Mouse (Mus musculus): Measurements from ENCODE around the gene Il31ra. TPM values are rescaled to one million over a fixed set of nuclear protein-coding genes. Genes with fewer than 3 reads are reported as not detected.

Gene Il31ra
- polyA plus RNA-seq, 3 experiments from 2014 or later: 0.10 TPM; not detected in 2

Other genes with a start within 250 kb of the Il31ra start
- gene Il6st, start 130.3 kb downstream of the Il31ra start, polyA plus RNA-seq (2017; shearing (Covaris generic)): 10 to 100 TPM; 14.1 to 58.2 (median 51.0) TPM
- gene Ddx4, start 58.1 kb upstream of the Il31ra start, polyA plus RNA-seq (2017; shearing (Covaris generic)): not detected
- 10 to 100 TPM; 21.8 to 39.6 (median 34.2) TPM for gene Slc38a9, start 66.4 kb upstream of the Il31ra start, polyA plus RNA-seq (2017; shearing (Covaris generic))
- gene Plpp1, start 206.4 kb upstream of the Il31ra start, polyA plus RNA-seq (2017; shearing (Covaris generic)): 1 to 10 TPM in 2 of 3 experiments, under 1 TPM in 1; 0.94 to 5.9 (median 1.2) TPM

Data from inflammation-experienced regulatory T-cells, adult 6 months (primary cell).